Mouse (Mus musculus) lung, adult 18-20 months (tissue): ENCODE data around the gene Col6a6.
"Not testable (repeated sequence)": the region's sequence is repeated elsewhere in the genome, so short reads cannot be mapped to it uniquely, and the experiment has no call there.

Experiments used
- DNase-seq, 2 experiments: peaks; one replicate each; pipeline ENCODE4 v3.0.0; 2022; ENCODE audit warnings: mixed read lengths in 2 of 2

The Col6a6 gene

GRCm38 (mm10) chr9:105827791-105828385, at the start of gene Col6a6:
TSS of gene Col6a6 (minus strand) at chr9:105828160.
- DNase-seq: no peak

GRCm38 (mm10) chr9:105876124-105876523, 48.2 kb upstream of the Col6a6 start:
- no peak for DNase-seq

GRCm38 (mm10) chr9:105871643-105872042, 43.7 kb upstream of the Col6a6 start:
- peak in 1 of 2 experiments; percentile 9 for DNase-seq

GRCm38 (mm10) chr9:105857773-105858172, 29.8 kb upstream of the Col6a6 start:
- DNase-seq: peak; percentile 31

GRCm38 (mm10) chr9:105852778-105853065, 24.8 kb upstream of the Col6a6 start:
- no peak for DNase-seq

GRCm38 (mm10) chr9:105852015-105852777, 24.2 kb upstream of the Col6a6 start:
- no peak for DNase-seq

GRCm38 (mm10) chr9:105851011-105851410, 23.1 kb upstream of the Col6a6 start:
- no peak for DNase-seq

- DNase-seq: no peak
These were observed 20.4 kb upstream of the Col6a6 start for GRCm38 (mm10) chr9:105848396-105848795.

- DNase-seq: no peak
These were observed 19.3 kb upstream of the Col6a6 start for GRCm38 (mm10) chr9:105847261-105847660.

GRCm38 (mm10) chr9:105841386-105841785, 13.4 kb upstream of the Col6a6 start:
- DNase-seq: not testable (repeated sequence)

GRCm38 (mm10) chr9:105839147-105839515, 11.2 kb upstream of the Col6a6 start:
- no peak for DNase-seq

GRCm38 (mm10) chr9:105838396-105839146, 10.6 kb upstream of the Col6a6 start:
- DNase-seq: no peak

GRCm38 (mm10) chr9:105835587-105835986, 7.6 kb upstream of the Col6a6 start:
- no peak for DNase-seq

GRCm38 (mm10) chr9:105834799-105835198, 6.8 kb upstream of the Col6a6 start:
- no peak for DNase-seq

GRCm38 (mm10) chr9:105831291-105831690, 3.3 kb upstream of the Col6a6 start:
- no peak for DNase-seq

GRCm38 (mm10) chr9:105827076-105827647, 798 bp downstream of the Col6a6 start:
- DNase-seq: peak; percentile 6 to 20

GRCm38 (mm10) chr9:105820711-105821110, 7.2 kb downstream of the Col6a6 start:
- DNase-seq: no peak

- no peak for DNase-seq
These were observed 8.7 kb downstream of the Col6a6 start for GRCm38 (mm10) chr9:105819155-105819709.

- DNase-seq: peak in 1 of 2 experiments; percentile 6
These were observed 13.5 kb downstream of the Col6a6 start for GRCm38 (mm10) chr9:105814436-105814835.

- DNase-seq: no peak
These were observed 16.5 kb downstream of the Col6a6 start for GRCm38 (mm10) chr9:105811458-105811857.

- no peak for DNase-seq
These were observed 18.9 kb downstream of the Col6a6 start for GRCm38 (mm10) chr9:105808920-105809505.

- DNase-seq: no peak
These were observed 24.5 kb downstream of the Col6a6 start for GRCm38 (mm10) chr9:105803416-105803815.

- DNase-seq: no peak
These were observed 26.5 kb downstream of the Col6a6 start for GRCm38 (mm10) chr9:105801463-105801862.
